Mouse (Mus musculus): ENCODE results near the gene Aplp2.

DNA sequence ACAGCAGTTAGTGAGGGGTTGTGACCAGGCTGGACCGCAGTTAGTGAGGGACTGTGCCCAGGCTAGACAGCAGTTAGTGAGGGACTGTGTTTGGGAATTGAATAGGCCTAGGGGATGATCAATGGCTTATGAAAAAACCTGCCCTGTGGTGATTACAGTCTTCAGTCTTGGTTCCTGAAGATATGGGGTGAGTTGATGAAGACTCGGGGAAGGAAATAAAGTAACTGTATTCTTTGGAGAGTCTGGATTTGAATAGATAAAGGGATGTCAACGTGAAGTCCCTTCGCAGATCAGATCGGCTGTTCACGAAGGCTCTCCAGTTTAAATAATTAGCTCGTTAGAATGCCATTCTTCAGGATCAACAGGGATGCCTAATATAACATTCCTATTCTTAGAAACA lies 44.3 kb upstream of the Aplp2 start:
- TF ChIP-seq POLR2A (IDR thresholded peaks at IDR 0.05; ENCODE audit: insufficient read depth, low read depth, low read length) (no peak), CTCF (IDR thresholded peaks at IDR 0.05) (no peak)

Measured in heart, adult 2 months (tissue).